Mouse (Mus musculus): Measurements from ENCODE around the gene Cebpz.

DNA sequence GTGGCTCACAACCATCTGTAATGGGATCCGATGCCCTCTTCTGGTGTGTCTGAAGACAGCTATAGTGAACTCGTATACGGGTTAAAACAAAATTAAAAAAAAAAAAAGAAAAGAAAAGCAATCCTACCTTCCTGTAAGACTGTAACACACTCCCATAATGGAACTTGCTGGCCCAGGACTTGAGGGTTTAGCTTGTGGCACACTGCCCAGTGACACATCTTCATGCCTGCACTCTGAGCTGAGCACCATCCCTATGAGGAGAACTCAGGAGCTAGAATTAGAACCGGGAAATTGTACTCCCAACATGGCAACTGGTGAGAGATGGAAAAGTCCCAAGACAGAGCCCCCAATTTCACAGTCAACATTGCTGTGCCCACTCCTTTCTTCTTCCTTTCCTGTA is 53.6 kb downstream of the Cebpz start:
- TF ChIP-seq POLR2A (IDR thresholded peaks at IDR 0.05; ENCODE audit: extremely low read depth, insufficient read depth, low read length) (no peak), CTCF (IDR thresholded peaks at IDR 0.05; ENCODE audit: low read depth, low read length) (no peak)
